Mouse (Mus musculus) c-Kit-positive CD71-positive TER-119-negative erythroid progenitor cells, embryonic 14.5 days (primary cell): ENCODE results near the gene Itln1.
A peak's percentile ranks its signal among the peaks of the same experiment; 100 is the strongest.

Experiments used
- DNase-seq: peaks from one replicate; pipeline ENCODE4 v3.0.0-alpha.2; 2013; ENCODE audit warnings: low read depth

Itln1 gene

GRCm38 (mm10) chr1:171535194-171535593 is at the start of gene Itln1:
Itln1 (minus strand) TSS chr1:171535294.
- DNase-seq: no peak

- DNase-seq: peak; percentile 52
These were observed 49.5 kb upstream of the Itln1 start for GRCm38 (mm10) chr1:171584584-171584983.

GRCm38 (mm10) chr1:171577168-171577567 is 42.1 kb upstream of the Itln1 start:
- no peak for DNase-seq

GRCm38 (mm10) chr1:171568436-171568835 is 33.3 kb upstream of the Itln1 start:
- no peak for DNase-seq

- DNase-seq: peak; percentile 73
These were observed 31.7 kb upstream of the Itln1 start for GRCm38 (mm10) chr1:171566777-171567176.

GRCm38 (mm10) chr1:171565888-171566287 is 30.8 kb upstream of the Itln1 start:
- no peak for DNase-seq

GRCm38 (mm10) chr1:171564247-171564646 is 29.2 kb upstream of the Itln1 start:
- DNase-seq: peak; percentile 60

GRCm38 (mm10) chr1:171563042-171563441 is 27.9 kb upstream of the Itln1 start:
- DNase-seq: no peak

- no peak for DNase-seq
These were observed 26.6 kb upstream of the Itln1 start for GRCm38 (mm10) chr1:171561639-171562225.

GRCm38 (mm10) chr1:171561200-171561599 is 26.1 kb upstream of the Itln1 start:
- DNase-seq: no peak

GRCm38 (mm10) chr1:171560262-171560661 is 25.2 kb upstream of the Itln1 start:
- DNase-seq: no peak

GRCm38 (mm10) chr1:171558898-171559297 is 23.8 kb upstream of the Itln1 start, which contains the start of gene Cd244a:
Cd244a (plus strand) TSS chr1:171559193.
- DNase-seq: no peak

GRCm38 (mm10) chr1:171558407-171558806 is 23.3 kb upstream of the Itln1 start:
- DNase-seq: no peak

GRCm38 (mm10) chr1:171556366-171556765 is 21.3 kb upstream of the Itln1 start:
- DNase-seq: no peak

- no peak for DNase-seq
These were observed 18.6 kb upstream of the Itln1 start for GRCm38 (mm10) chr1:171553359-171554341.

- no peak for DNase-seq
These were observed 17.1 kb upstream of the Itln1 start for GRCm38 (mm10) chr1:171552230-171552629.

GRCm38 (mm10) chr1:171551326-171551725 is 16.2 kb upstream of the Itln1 start:
- no peak for DNase-seq

- DNase-seq: no peak
These were observed 5.6 kb upstream of the Itln1 start for GRCm38 (mm10) chr1:171540694-171541093.

- no peak for DNase-seq
These were observed 537 bp downstream of the Itln1 start for GRCm38 (mm10) chr1:171534557-171534956.

GRCm38 (mm10) chr1:171532830-171533229 is 2.3 kb downstream of the Itln1 start:
- DNase-seq: no peak

- DNase-seq: no peak
These were observed 3.7 kb downstream of the Itln1 start for GRCm38 (mm10) chr1:171531367-171531766.

GRCm38 (mm10) chr1:171515557-171515956 is 19.5 kb downstream of the Itln1 start:
- no peak for DNase-seq

- DNase-seq: no peak
These were observed 20.1 kb downstream of the Itln1 start for GRCm38 (mm10) chr1:171515039-171515438.
